Mouse (Mus musculus): ENCODE data around the gene Rhox4g.

- TF ChIP-seq MAFK (IDR thresholded peaks at IDR 0.05; ENCODE audit: insufficient read depth, low read depth, low read length) (no peak), ZC3H11A (IDR thresholded peaks at IDR 0.05; ENCODE audit: borderline replicate concordance, low read depth, low read length) (no peak), HCFC1 (IDR thresholded peaks at IDR 0.05; ENCODE audit: borderline replicate concordance, insufficient read depth, low read length) (no peak), CHD2 (IDR thresholded peaks at IDR 0.05; ENCODE audit: low read depth, low read length) (no peak)
Observed at GRCm38 (mm10) chrX:37683031-37683715, 32.0 kb upstream of the Rhox4g start.
